In the genomic region with DNA sequence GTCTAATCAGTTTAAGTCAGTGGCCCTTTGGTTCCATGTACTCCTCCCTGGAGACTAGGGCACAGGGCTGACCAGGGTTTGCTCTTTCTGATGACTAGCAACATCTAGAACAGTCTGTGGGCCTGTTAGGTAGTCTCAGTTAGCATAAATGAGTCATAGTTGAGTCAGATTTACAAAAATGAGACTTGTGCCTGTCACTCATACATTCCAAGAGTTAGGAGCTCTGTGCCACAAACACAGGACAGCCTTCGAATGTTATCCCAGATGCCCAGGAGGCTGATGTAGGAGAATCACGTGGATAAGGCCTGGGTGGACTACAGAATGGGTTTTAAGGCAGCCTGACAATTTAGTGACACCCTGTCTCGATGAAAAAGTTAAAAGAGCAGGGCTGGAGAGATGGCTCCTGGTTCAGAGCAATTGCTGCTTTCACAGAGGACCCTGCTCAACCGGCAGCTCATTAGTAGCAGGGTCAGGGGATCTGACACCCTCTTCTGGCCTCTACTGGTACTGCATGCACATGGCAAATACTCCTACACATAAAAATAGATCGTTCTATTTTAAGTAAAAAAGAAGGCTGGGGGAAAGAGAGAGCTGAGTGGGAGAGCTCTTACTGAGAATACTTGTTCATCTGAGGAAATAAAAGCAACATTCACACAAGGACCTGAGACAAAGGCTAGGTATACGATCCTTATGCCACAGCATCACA, we compare ENCODE assay signal across 9 mouse cellular contexts. TPM values are rescaled to one million over a fixed set of nuclear protein-coding genes. Genes with fewer than 3 reads are reported as not detected.
A peak's percentile ranks its signal among the peaks of the same experiment; 100 is the strongest.
DNase-seq lines count a peak whose midpoint lies in the region; ATAC-seq and TF ChIP-seq lines count a peak whose summit lies in the region.
"Had no signal": no experiment of that assay in that cellular context is flagged by ENCODE, and none has a peak within 500 bp of the region (broad histone marks: within the 10 kb centered on the region; RNA-seq: fewer than 3 reads in every experiment).

No protein-coding gene starts in this region.

- WGBS in hindbrain, postnatal 0 days: 69% methylated on average over 6 of the region's 6 CpGs
- WGBS in hindbrain, embryonic 16.5 days: 76% methylated on average over 6 of the region's 6 CpGs
- WGBS in hindbrain, embryonic 12.5 days: 74% methylated on average over 6 of the region's 6 CpGs

- no peak for ATAC-seq in hindbrain, postnatal 0 days
- ATAC-seq in hindbrain, embryonic 16.5 days: no peak
- peak; percentile 31; the same call in 1 of the 2 replicates for ATAC-seq in G1E (ENCODE audit: extremely low read depth, insufficient number of reproducible peaks, low FRiP score, poor library complexity, severe bottlenecking)
- no peak for ATAC-seq in hindbrain, embryonic 12.5 days (ENCODE audit: low FRiP score)

- no peak overlapping the region for H3K27ac ChIP-seq in hindbrain, postnatal 0 days
- H3K27ac ChIP-seq in hindbrain, embryonic 16.5 days (ENCODE audit: low read depth, low read length): no peak overlapping the region
- peak overlapping the region; percentile 66 for H3K27ac ChIP-seq in cortical plate, adult 2 months (ENCODE audit: insufficient read depth, low read length)
- H3K27ac ChIP-seq in left cerebral cortex, adult 2 months: peak overlapping the region; percentile 50
- H3K27ac ChIP-seq in hindbrain, embryonic 12.5 days: no peak overlapping the region
- H3K27ac ChIP-seq: embryonic facial prominence, embryonic 15.5 days had no signal

- no peak overlapping the region for H3K4me2 ChIP-seq in hindbrain, postnatal 0 days (ENCODE audit: low read depth, low read length)
- H3K4me2 ChIP-seq in hindbrain, embryonic 16.5 days (ENCODE audit: low read length): no peak overlapping the region
- H3K4me2 ChIP-seq in hindbrain, embryonic 12.5 days (replicated peaks): no peak overlapping the region
- H3K4me2 ChIP-seq: embryonic facial prominence, embryonic 15.5 days had no signal

- H3K4me1 ChIP-seq in hindbrain, postnatal 0 days (ENCODE audit: insufficient read depth, low read length): no peaks in the 10 kb centered on the region
- H3K4me1 ChIP-seq in hindbrain, embryonic 16.5 days (ENCODE audit: control insufficient read depth, insufficient read depth, low read depth, low read length): no peaks in the 10 kb centered on the region
- peaks cover 6% of the 10 kb centered on the region; the same call in 1 of the 2 replicates for H3K4me1 ChIP-seq in G1E (ENCODE audit: insufficient read depth, low read depth, low read length)
- H3K4me1 ChIP-seq in cortical plate, adult 2 months (ENCODE audit: control insufficient read depth, insufficient read depth, low read length): peaks cover 6% of the 10 kb centered on the region
- H3K4me1 ChIP-seq in hindbrain, embryonic 12.5 days: no peaks in the 10 kb centered on the region
- H3K4me1 ChIP-seq: embryonic facial prominence, embryonic 15.5 days had no signal

- peak; percentile 24 for DNase-seq in hindbrain, postnatal 0 days (ENCODE audit: low spot score)
- DNase-seq in G1E (ENCODE audit: low spot score): no peak
- peak; percentile 66 to 71 for DNase-seq in left cerebral cortex, adult 2 months (ENCODE audit: extremely low spot score in 1 of 2, low spot score in 2 of 2)
- peak; percentile 56 for DNase-seq in right cerebral cortex, postnatal 25 days
- no peak for DNase-seq in gastrocnemius, postnatal 36 days

- H3K36me3 ChIP-seq in hindbrain, postnatal 0 days (ENCODE audit: insufficient read depth, low read length): no peaks in the 10 kb centered on the region
- H3K36me3 ChIP-seq in hindbrain, embryonic 16.5 days (ENCODE audit: control insufficient read depth, insufficient read depth, low read length): no peaks in the 10 kb centered on the region
- no peaks in the 10 kb centered on the region for H3K36me3 ChIP-seq in G1E (replicated peaks)
- no peaks in the 10 kb centered on the region for H3K36me3 ChIP-seq in hindbrain, embryonic 12.5 days
- H3K36me3 ChIP-seq: embryonic facial prominence, embryonic 15.5 days had no signal

- no peaks in the 10 kb centered on the region for H3K27me3 ChIP-seq in hindbrain, postnatal 0 days (ENCODE audit: insufficient read depth, low read length)
- H3K27me3 ChIP-seq in hindbrain, embryonic 16.5 days (replicated peaks; ENCODE audit: control insufficient read depth, insufficient read depth, low read length): no peaks in the 10 kb centered on the region
- peaks cover 40% of the 10 kb centered on the region for H3K27me3 ChIP-seq in G1E (ENCODE audit: insufficient read depth, low read length)
- H3K27me3 ChIP-seq in hindbrain, embryonic 12.5 days: no peaks in the 10 kb centered on the region
- H3K27me3 ChIP-seq: embryonic facial prominence, embryonic 15.5 days had no signal

- TF ChIP-seq POLR2A in cortical plate, adult 2 months (IDR thresholded peaks at IDR 0.05; ENCODE audit: extremely low read depth, insufficient read depth, low read length): no peak

- no peak overlapping the region for H3K4me3 ChIP-seq in hindbrain, postnatal 0 days (ENCODE audit: low read length)
- no peak overlapping the region for H3K4me3 ChIP-seq in hindbrain, embryonic 16.5 days (ENCODE audit: low read length)
- H3K4me3 ChIP-seq in G1E (ENCODE audit: low read depth, low read length): no peak overlapping the region
- H3K4me3 ChIP-seq in cortical plate, adult 2 months (ENCODE audit: insufficient read depth, low read length): no peak overlapping the region
- no peak overlapping the region for H3K4me3 ChIP-seq in left cerebral cortex, adult 2 months
- H3K4me3 ChIP-seq in hindbrain, embryonic 12.5 days: no peak overlapping the region
- H3K4me3 ChIP-seq: embryonic facial prominence, embryonic 15.5 days had no signal

- intact Hi-C loops in left cerebral cortex, adult 2 months (cut with DNase I): loop anchor here (1.0 kb wide), 1 partner anchor 21 kb away; no protein-coding TSS in a partner anchor
- intact Hi-C loops in gastrocnemius, postnatal 36 days (cut with DNase I): no loop called here

- no peak overlapping the region for H3K9ac ChIP-seq in hindbrain, postnatal 0 days (replicated peaks; ENCODE audit: low read length)
- H3K9ac ChIP-seq in hindbrain, embryonic 16.5 days (ENCODE audit: low read depth, low read length): no peak overlapping the region
- H3K9ac ChIP-seq in hindbrain, embryonic 12.5 days: no peak overlapping the region
- H3K9ac ChIP-seq: embryonic facial prominence, embryonic 15.5 days had no signal

- H3K9me3 ChIP-seq in hindbrain, postnatal 0 days (ENCODE audit: low read length): no peaks in the 10 kb centered on the region
- H3K9me3 ChIP-seq in hindbrain, embryonic 16.5 days (ENCODE audit: control insufficient read depth, low read length): no peaks in the 10 kb centered on the region
- no peaks in the 10 kb centered on the region for H3K9me3 ChIP-seq in G1E (replicated peaks)
- H3K9me3 ChIP-seq in hindbrain, embryonic 12.5 days (replicated peaks): no peaks in the 10 kb centered on the region
- H3K9me3 ChIP-seq: embryonic facial prominence, embryonic 15.5 days had no signal

- TF ChIP-seq CTCF in hindbrain, postnatal 0 days (IDR thresholded peaks at IDR 0.05; ENCODE audit: low read depth): peak; percentile 64
- peak; percentile 41; the same call in 1 of the 2 replicates for TF ChIP-seq CTCF in G1E (IDR thresholded peaks at IDR 0.05; ENCODE audit: low read depth, low read length)
- peak; percentile 48 for TF ChIP-seq CTCF in cortical plate, adult 2 months (IDR thresholded peaks at IDR 0.05; ENCODE audit: extremely low read depth, insufficient read depth, low read length)
- TF ChIP-seq CTCF in left cerebral cortex, adult 2 months (IDR thresholded peaks at IDR 0.05): peak; percentile 72

RNA-seq across cellular contexts. Expression of gene Mansc1, which starts 11.3 kb away (rescaled TPM):
- 2.2 and 3.8 TPM in 2 replicates for total RNA-seq in hindbrain, postnatal 0 days (2014; rRNA removed)
- polyA plus RNA-seq in hindbrain, postnatal 0 days (2015; fragmentation: Nextera tagmentation; extraction: Ambion mirVana): 2.2 and 2.4 TPM in 2 replicates
- polyA plus RNA-seq in hindbrain, embryonic 16.5 days (2015; fragmentation: Nextera tagmentation; extraction: Ambion mirVana): 1.3 and 1.7 TPM in 2 replicates
- total RNA-seq in G1E (2014; fragmentation: Nextera tagmentation) (not detected in 2 replicates), G1E (2017) (0.12 TPM in 1 of 2 replicates, not detected in the other)
- polyA plus RNA-seq in G1E (2012): not detected in 2 replicates
- polyA plus RNA-seq in cortical plate, adult 2 months (2012; rRNA removed): 12.2 and 12.9 TPM in 2 replicates
- total RNA-seq in left cerebral cortex, adult 2 months (2021): 10 to 100 TPM; 11.5 to 12.7 TPM
- 1 to 10 TPM in 1 of 2 experiments, under 1 TPM in 1; 0.96 to 1.1 TPM for total RNA-seq in gastrocnemius, postnatal 36 days (2021)
- 1.3 and 1.6 TPM in 2 replicates for polyA plus RNA-seq in hindbrain, embryonic 12.5 days (2016; fragmentation: Nextera tagmentation; extraction: Ambion mirVana)

RNA-seq across cellular contexts. Expression of gene Borcs5, which starts 18.3 kb away (rescaled TPM):
- total RNA-seq in hindbrain, postnatal 0 days (2014; rRNA removed): 52.5 and 71.4 TPM in 2 replicates
- polyA plus RNA-seq in hindbrain, postnatal 0 days (2015; fragmentation: Nextera tagmentation; extraction: Ambion mirVana): 39.5 and 41.1 TPM in 2 replicates
- 39.3 and 42.8 TPM in 2 replicates for polyA plus RNA-seq in hindbrain, embryonic 16.5 days (2015; fragmentation: Nextera tagmentation; extraction: Ambion mirVana)
- 18.8 and 19.6 TPM in 2 replicates for total RNA-seq in G1E (2014; fragmentation: Nextera tagmentation)
- total RNA-seq in G1E (2017): 9.1 and 11.7 TPM in 2 replicates
- 8.5 and 8.8 TPM in 2 replicates for polyA plus RNA-seq in G1E (2012)
- 46.7 and 48.0 TPM in 2 replicates for polyA plus RNA-seq in cortical plate, adult 2 months (2012; rRNA removed)
- total RNA-seq in left cerebral cortex, adult 2 months (2021): 10 to 100 TPM; 34.1 to 37.6 TPM
- total RNA-seq in gastrocnemius, postnatal 36 days (2021): 10 to 100 TPM; 13.0 to 15.9 TPM
- 37.8 and 38.5 TPM in 2 replicates for polyA plus RNA-seq in hindbrain, embryonic 12.5 days (2016; fragmentation: Nextera tagmentation; extraction: Ambion mirVana)

RNA-seq across cellular contexts. Expression of gene Lrp6, which starts 54.2 kb away (rescaled TPM):
- total RNA-seq in hindbrain, postnatal 0 days (2014; rRNA removed): 23.9 and 26.1 TPM in 2 replicates
- polyA plus RNA-seq in hindbrain, postnatal 0 days (2015; fragmentation: Nextera tagmentation; extraction: Ambion mirVana): 12.1 and 13.0 TPM in 2 replicates
- polyA plus RNA-seq in hindbrain, embryonic 16.5 days (2015; fragmentation: Nextera tagmentation; extraction: Ambion mirVana): 12.6 and 15.4 TPM in 2 replicates
- total RNA-seq in G1E (2014; fragmentation: Nextera tagmentation): 74.3 and 75.2 TPM in 2 replicates
- 60.9 and 75.2 TPM in 2 replicates for total RNA-seq in G1E (2017)
- polyA plus RNA-seq in G1E (2012): 18.5 and 19.8 TPM in 2 replicates
- polyA plus RNA-seq in cortical plate, adult 2 months (2012; rRNA removed): 24.2 and 25.3 TPM in 2 replicates
- 10 to 100 TPM; 47.2 to 48.0 TPM for total RNA-seq in left cerebral cortex, adult 2 months (2021)
- 10 to 100 TPM; 36.1 to 41.5 TPM for total RNA-seq in gastrocnemius, postnatal 36 days (2021)
- 38.2 and 39.2 TPM in 2 replicates for polyA plus RNA-seq in hindbrain, embryonic 12.5 days (2016; fragmentation: Nextera tagmentation; extraction: Ambion mirVana)

Comparison
In these comparisons a context has a peak if more than half of its experiments do, and no peak if none do; other contexts are left out.
1. DNase-seq: peak in hindbrain, postnatal 0 days (single experiment), left cerebral cortex, adult 2 months (2 of 2) and right cerebral cortex, postnatal 25 days (single experiment); none in G1E (single experiment) and gastrocnemius, postnatal 36 days (0 of 2).
2. H3K27ac ChIP-seq: peak in cortical plate, adult 2 months (single experiment) and left cerebral cortex, adult 2 months (single experiment); none in hindbrain, postnatal 0 days (single experiment), hindbrain, embryonic 16.5 days (single experiment) and hindbrain, embryonic 12.5 days (single experiment).
3. Peak in every context shown above with its lines, with median percentiles within 50 percentile points of each other: CTCF ChIP-seq.